Mouse (Mus musculus) G1E-ER4 (cell line): ENCODE results near the gene Lhx8. TPM values are rescaled to one million over a fixed set of nuclear protein-coding genes. Genes with fewer than 3 reads are reported as not detected.

ENCODE experiments used
- GATA1 ChIP-seq: IDR thresholded peaks from one replicate; pipeline ENCODE4 v1.8.0; 2012; ENCODE audit warnings: low read length, inconsistent platforms
- polyA plus RNA-seq: library from polyadenylated mRNA; stranded (reverse); fragments of >175 nt; gene quantifications from 2 replicates; pipeline ENCODE4 v1.2.3, GENCODE M21; 2012

The Lhx8 gene
- polyA plus RNA-seq, 1 experiment: not detected

- TF ChIP-seq GATA1: no peak
Measured at GRCm38 (mm10) chr3:154288429-154289069, 41.9 kb downstream of the Lhx8 start.

GRCm38 (mm10) chr3:154287217-154287616 is 43.2 kb downstream of the Lhx8 start:
- no peak for TF ChIP-seq GATA1

- no peak for TF ChIP-seq GATA1
Measured at GRCm38 (mm10) chr3:154285351-154285750, 45.1 kb downstream of the Lhx8 start.

GRCm38 (mm10) chr3:154284260-154284659 is 46.2 kb downstream of the Lhx8 start:
- TF ChIP-seq GATA1: no peak

GRCm38 (mm10) chr3:154274681-154275080 is 55.8 kb downstream of the Lhx8 start:
- TF ChIP-seq GATA1: no peak

GRCm38 (mm10) chr3:154269757-154270366 is 60.6 kb downstream of the Lhx8 start:
- no peak for TF ChIP-seq GATA1

- no peak for TF ChIP-seq GATA1
Measured at GRCm38 (mm10) chr3:154268313-154268712, 62.1 kb downstream of the Lhx8 start.

- TF ChIP-seq GATA1: no peak
Measured at GRCm38 (mm10) chr3:154257312-154257711, 73.1 kb downstream of the Lhx8 start.
